Mouse (Mus musculus) left cerebral cortex, postnatal 36 days (tissue): Measurements from ENCODE around the gene Spata31d1a. TPM values are rescaled to one million over a fixed set of nuclear protein-coding genes. Genes with fewer than 3 reads are reported as not detected.

ENCODE experiments used
- total RNA-seq, 2 experiments: library from RNA; stranded (reverse); gene quantifications; 2 replicates each; pipeline ENCODE4 v1.2.3; 2021

Gene Spata31d1a
- total RNA-seq, 2 experiments from 2014 or later: 0.12 to 0.25 TPM

Other genes starting within 250 kb of the Spata31d1a start
- gene Agtpbp1, start 125.1 kb downstream of the Spata31d1a start, total RNA-seq: 100 to 1,000 TPM; 340 to 342 TPM
- gene Naa35, start 125.1 kb downstream of the Spata31d1a start, total RNA-seq: 10 to 100 TPM; 81.2 to 93.5 TPM
- gene Golm1, start 34.5 kb downstream of the Spata31d1a start, total RNA-seq: 10 to 100 TPM; 17.2 to 20.5 TPM
- not detected for gene 4921517D22Rik, start 16.2 kb downstream of the Spata31d1a start, total RNA-seq
- gene Spata31d1b, start 2.0 kb upstream of the Spata31d1a start, total RNA-seq: not detected
- not detected for gene Spata31d1d, start 21.4 kb upstream of the Spata31d1a start, total RNA-seq
- gene 1700014D04Rik, start 36.4 kb upstream of the Spata31d1a start, total RNA-seq: 1 to 10 TPM in 1 of 2 experiments, under 1 TPM in 1; 0.86 to 1.3 TPM
- 100 to 1,000 TPM; 146 to 158 TPM for gene Isca1, start 59.5 kb upstream of the Spata31d1a start, total RNA-seq
- gene Gm49354, start 71.9 kb upstream of the Spata31d1a start, total RNA-seq: not detected
- 10 to 100 TPM; 56.0 to 66.8 TPM for gene Tut7, start 112.8 kb upstream of the Spata31d1a start, total RNA-seq